Mouse (Mus musculus) E14TG2a.4 (cell line): ENCODE results near the gene Gm3285.

Experiments used
- CTCF ChIP-seq: conservative IDR thresholded peaks from 2 replicates; pipeline ENCODE4 v1.5.1; 2014; ENCODE audit warnings: low read length
- NANOG ChIP-seq: IDR thresholded peaks from 2 replicates; pipeline ENCODE4 v1.6.1; 2014; ENCODE audit warnings: borderline replicate concordance, low read length, mixed read lengths
- POU5F1 ChIP-seq: IDR thresholded peaks from 2 replicates; pipeline ENCODE4 v1.6.1; 2014; ENCODE audit warnings: low read length, borderline replicate concordance

- TF ChIP-seq CTCF (no peak), NANOG (no peak), POU5F1 (no peak)
Observed at GRCm38 (mm10) chr10:77847538-77847937, 14.2 kb upstream of the Gm3285 start.
